Mouse (Mus musculus): ENCODE results near the gene Nos1ap.
A peak's percentile ranks its signal among the peaks of the same experiment; 100 is the strongest.

The Nos1ap gene

GRCm38 (mm10) chr1:170501970-170502369, 87.7 kb downstream of the Nos1ap start:
- DNase-seq (ENCODE audit: low spot score), result no peak

- no peak for DNase-seq (ENCODE audit: low spot score)
Observed at GRCm38 (mm10) chr1:170501556-170501955, 88.1 kb downstream of the Nos1ap start.

DNA sequence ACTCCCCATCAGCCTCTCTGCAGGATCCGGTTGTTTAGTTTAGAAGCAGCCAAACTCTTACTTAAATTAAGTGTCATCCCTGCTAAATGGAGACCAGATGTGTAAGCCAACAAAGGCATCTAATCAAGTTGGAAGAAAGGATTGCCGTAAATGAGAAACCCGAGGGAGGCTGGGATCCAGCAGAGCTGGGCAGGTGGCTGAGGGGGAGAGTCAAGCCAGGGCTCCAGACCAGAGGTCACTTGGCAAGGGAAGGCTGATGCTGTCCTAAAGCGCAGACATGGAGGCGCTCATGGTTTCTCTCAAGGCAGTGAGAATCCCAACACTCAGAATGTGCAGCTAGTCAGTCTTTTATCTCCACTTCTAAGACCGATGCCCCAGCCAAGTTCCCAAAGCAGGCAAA, 89.8 kb downstream of the Nos1ap start:
- DNase-seq (ENCODE audit: low spot score), result no peak

GRCm38 (mm10) chr1:170499466-170499865, 90.2 kb downstream of the Nos1ap start:
- no peak for DNase-seq (ENCODE audit: low spot score)

DNA sequence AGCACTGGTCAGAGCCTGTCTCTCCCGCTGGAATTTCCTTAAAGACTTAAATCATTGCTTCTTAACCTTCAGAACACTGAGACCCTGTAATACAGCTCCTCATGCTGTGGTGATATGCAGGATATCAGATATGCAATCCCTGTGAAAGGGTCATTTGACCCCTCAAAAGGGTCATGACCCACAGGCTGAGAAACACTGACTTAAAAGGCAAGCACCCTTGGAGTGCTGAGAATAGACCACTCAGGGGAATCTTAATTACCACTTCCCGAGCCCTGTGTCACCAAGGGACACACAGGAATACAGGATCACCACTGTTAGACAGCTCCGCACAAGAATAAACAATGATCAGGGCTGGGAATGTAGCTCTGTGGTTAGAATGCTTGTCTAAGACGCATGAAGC, 91.0 kb downstream of the Nos1ap start:
- no peak for DNase-seq (ENCODE audit: low spot score)

DNA sequence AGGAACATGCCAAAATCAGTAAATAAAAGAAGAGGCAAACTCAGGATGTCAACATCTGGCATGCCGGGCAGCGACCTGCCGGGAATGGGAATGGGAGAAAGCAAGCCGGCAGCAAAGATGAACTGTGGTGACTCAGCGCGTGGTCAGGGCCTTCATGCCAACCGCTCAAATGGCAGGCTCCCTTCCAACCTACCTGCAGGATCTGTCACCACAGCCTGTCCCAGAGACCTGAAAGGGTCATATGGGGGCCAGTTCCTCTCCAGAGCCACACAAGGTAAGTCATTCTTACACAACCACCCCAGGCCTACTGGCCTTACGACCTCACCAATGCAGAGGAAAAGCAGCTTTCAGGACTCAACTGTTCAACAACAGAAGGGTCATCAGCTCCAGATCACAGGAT, 93.4 kb downstream of the Nos1ap start:
- DNase-seq (ENCODE audit: low spot score), result peak; percentile 20

GRCm38 (mm10) chr1:170495538-170496183, 94.0 kb downstream of the Nos1ap start:
- DNase-seq (ENCODE audit: low spot score), result no peak

DNA sequence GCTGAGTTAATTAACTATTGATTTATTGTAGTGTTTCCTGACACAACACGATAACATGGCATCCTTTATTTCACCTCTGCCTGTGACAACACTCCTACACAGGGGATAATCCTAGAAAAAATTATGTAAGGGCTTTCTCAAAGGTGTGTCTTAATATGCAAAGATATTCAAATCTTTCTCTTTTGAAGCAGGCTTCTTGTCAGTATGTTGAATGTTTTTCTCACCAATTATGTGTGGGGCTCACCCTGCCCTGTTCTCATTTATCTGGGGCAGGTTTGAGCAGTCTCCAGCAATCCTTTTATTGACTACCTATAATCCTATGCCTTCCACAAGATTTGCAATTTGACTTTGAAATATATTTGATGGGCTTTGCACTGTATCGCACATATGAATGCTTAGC, 97.1 kb downstream of the Nos1ap start:
- no peak for DNase-seq (ENCODE audit: low spot score)

- DNase-seq (ENCODE audit: low spot score), result no peak
Observed at GRCm38 (mm10) chr1:170492027-170492426, 97.6 kb downstream of the Nos1ap start.

GRCm38 (mm10) chr1:170489936-170490335, 99.7 kb downstream of the Nos1ap start:
- DNase-seq (ENCODE audit: low spot score), result no peak

DNA sequence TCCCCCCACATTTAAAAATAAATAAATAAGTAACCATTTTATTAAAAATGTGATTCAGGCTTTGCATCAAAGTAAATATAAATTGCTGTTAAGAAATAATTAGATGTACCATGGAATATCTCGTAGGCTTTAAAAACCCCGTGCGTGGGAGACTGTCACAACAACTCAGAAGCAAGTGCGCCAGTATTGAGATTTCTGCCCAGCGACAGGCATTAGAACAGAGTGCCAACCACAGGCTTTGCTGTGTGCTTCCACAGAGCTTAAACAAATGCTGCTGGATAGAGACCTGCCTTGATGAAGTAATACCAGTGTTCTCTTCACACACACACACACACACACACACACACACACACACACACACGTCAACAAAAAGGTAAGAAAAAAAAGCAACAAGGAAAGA, 100.2 kb downstream of the Nos1ap start:
- DNase-seq (ENCODE audit: low spot score), result no peak

- no peak for DNase-seq (ENCODE audit: low spot score)
Observed at GRCm38 (mm10) chr1:170485119-170485518, 104.5 kb downstream of the Nos1ap start.

DNA sequence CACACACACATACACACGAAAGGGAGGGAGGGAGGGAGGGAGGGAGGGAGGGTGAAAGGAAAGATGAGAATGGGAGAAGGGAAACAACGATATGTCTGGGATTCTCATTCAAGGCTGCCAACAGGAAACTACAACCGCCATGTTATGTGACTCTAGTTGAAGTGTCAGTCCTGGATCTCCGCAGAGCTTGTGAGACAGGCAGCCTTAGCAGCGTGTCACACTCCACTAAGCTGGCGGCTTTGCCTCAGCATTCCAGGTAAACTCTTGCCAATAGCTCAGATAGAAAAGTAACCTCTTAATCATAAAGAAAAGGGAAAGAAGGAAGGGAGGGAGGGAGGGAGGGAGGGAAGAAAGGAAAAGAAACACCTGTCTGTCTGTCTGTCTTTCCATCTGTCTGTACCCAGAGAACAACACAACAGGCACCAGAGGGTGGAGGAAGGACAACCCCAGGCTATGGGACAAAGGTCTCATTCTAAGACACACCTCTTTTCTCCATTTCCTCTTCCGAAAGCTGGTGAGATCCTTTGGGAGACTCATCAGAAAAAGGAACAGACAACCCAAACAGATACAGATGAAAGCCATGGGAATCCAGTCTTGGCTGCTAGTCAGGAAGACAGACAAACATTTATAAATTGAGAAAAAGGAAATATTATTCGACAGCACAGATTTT, 107.3 kb downstream of the Nos1ap start:
- DNase-seq (ENCODE audit: low spot score), result no peak

- no peak for DNase-seq (ENCODE audit: low spot score)
Observed at GRCm38 (mm10) chr1:170481093-170481492, 108.6 kb downstream of the Nos1ap start.

DNA sequence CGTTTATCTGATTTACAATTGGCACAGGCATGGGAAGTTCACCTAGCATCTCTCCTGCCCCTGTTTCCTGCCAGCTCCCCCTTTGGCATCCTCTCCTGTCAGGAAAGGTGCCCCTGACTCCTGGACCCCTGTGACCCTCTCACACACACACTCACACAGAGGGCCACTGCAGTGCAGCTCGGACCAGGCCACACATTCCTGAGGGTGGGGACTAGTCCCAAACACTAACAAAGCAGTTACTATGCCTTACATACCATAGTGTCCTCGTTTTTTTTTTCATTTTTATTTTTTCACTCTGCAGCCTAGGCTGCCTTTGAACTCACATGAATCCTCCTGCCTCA, 110.2 kb downstream of the Nos1ap start:
- DNase-seq (ENCODE audit: low spot score), result no peak

- DNase-seq (ENCODE audit: low spot score), result no peak
Observed at GRCm38 (mm10) chr1:170478791-170479457, 110.7 kb downstream of the Nos1ap start.

DNA sequence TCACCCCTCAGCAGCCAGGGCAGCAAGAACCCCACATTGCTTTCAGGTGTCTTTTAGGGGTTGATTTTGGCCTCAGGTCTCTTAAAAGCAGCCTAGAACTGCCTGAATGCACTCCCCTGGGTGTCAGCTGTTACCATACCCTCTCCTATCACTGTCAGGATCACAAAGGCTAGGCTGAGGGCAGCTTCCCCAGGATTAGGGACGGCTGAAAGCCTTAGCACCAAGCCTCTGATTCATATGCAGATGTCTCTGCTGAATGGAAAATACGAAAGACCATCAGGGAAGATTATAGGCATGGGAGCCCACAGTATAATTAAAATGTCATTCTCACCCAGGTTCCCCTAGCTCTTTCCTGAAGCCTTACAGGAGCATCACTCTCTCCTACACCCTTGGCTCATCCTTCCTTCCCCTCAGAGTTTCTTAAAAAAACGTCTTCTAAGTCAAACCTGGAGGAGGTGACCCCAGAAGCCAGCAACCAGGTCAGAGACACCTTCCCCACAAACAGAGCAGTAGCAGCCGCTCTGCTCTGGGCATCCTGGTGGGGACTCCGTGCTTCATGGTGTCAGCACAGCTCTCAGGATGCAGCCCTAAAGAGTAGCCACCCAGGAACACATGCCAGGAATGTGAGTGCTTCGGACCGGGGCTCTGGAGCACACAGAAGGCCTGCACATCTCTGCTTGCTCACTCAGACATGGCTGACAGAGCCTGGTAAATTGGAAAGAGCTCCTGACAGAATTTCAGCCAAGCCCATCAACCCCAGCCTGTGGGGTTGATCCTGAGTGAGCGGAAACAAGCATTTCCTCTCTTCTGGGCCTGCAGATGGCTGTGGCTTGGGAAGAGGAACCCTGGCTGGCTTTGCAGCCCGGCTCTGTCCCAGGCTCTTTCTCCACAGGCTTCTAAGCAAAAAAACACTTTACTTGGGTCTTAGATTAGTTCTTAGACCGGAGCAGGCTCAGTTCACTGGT, 111.7 kb downstream of the Nos1ap start:
- DNase-seq (ENCODE audit: low spot score), result no peak

GRCm38 (mm10) chr1:170473460-170473859, 116.2 kb downstream of the Nos1ap start:
- no peak for DNase-seq (ENCODE audit: low spot score)

DNA sequence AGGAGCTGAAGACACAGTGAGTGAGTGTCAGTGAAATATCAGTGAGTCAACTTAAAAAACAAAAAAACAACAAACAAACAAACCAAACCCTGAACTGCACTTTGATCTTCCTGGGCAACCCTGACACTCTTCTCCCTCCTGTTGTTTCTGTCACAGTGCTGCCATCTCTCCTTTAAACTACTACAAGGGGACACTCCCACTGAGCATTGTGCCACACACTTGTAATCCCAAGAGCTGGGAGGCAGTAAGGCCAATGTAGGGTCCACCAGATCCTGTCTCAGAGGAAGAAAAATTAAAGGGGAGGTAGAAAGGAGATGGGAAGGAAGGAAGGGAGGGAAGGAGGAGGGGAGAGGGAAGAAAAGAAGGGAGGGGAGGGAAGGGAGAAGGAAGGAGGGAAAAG, 116.8 kb downstream of the Nos1ap start:
- no peak for DNase-seq (ENCODE audit: low spot score)

GRCm38 (mm10) chr1:170466099-170467009, 123.3 kb downstream of the Nos1ap start:
- no peak for DNase-seq (ENCODE audit: low spot score)

- DNase-seq (ENCODE audit: low spot score), result no peak
Observed at GRCm38 (mm10) chr1:170462140-170462539, 127.5 kb downstream of the Nos1ap start.
